Mouse (Mus musculus) urinary bladder, postnatal 25 days (tissue): ENCODE data around the gene Ncs1.

Experiments
- DNase-seq: peaks from one replicate; pipeline ENCODE4 v3.0.0; 2022; ENCODE audit warnings: low spot score

The Ncs1 gene

DNA sequence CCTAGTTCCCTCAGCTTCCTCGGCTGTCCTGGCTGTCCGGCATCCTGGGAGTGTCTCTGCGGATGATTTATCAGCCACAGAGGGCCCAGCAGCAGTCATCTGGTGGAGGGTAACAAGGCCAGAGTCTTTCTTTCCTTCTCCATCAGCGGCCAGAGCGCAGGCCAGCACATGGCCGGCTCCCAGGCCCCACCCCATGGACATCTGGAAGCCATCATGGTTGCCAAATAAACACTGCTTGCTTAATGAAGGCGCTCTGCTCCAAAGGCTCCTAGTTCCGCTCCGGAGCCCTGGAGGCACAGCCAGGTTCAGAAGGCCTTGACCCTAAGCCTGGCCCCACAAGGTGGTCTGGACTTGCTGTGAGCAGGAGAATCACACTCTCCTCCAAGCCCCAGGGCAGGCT, 94.2 kb downstream of the Ncs1 start:
- DNase-seq, result peak; percentile 52

DNA sequence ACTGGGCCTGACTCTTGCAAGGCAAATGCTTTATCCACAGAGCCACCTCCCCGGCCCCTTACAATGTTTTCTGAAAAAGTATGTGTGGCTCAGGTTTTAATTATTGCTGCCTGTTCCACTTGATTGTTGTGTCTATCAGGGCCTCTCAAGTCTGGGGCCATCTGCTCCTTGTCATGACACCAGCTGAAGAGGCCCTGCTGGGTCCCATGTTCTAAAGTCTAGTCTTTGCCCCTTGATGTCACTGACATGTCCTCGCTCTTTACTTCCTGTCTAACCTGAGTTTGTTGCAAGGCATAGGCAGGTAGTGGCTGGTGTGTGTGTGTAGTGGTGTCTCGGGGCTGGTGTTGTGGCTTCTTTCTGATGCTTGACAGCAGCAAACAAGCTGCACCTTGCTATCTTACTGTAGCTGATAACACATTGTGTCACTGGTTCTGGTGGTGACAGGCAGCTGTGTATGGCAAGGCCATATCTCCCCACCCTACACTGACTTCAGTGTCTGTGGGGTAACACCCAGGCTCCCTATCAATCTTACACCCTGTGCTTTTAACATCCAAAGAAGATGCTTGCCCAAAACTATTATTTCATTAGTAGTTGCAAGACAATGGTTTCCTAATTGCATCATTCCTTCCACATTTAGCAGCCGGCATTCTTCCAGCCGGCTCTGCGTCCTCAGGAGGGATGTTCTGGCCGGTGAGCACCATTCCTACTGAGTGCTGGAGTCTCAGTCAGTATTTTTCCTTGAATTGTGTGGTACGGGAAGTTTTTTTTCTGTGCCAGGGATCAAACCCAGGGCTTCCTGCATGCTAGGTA, 96.3 kb downstream of the Ncs1 start:
- no peak for DNase-seq
